Comparison of ENCODE assay signal across 23 mouse cellular contexts in genomic region chr3:52281882-52282281, GRCm38 (mm10).
"Had no signal": no experiment of that assay in that cellular context is flagged by ENCODE, and none has a peak within 500 bp of the region (broad histone marks: within the 10 kb centered on the region; RNA-seq: fewer than 3 reads in every experiment).

No protein-coding gene starts in this region.

- H3K27ac ChIP-seq: gastrocnemius, adult 2 months; hindbrain, embryonic 10.5 days; hindbrain, embryonic 12.5 days; hindbrain, embryonic 14.5 days; layer of hippocampus, adult 2 months; limb, embryonic 13.5 days; limb, embryonic 15.5 days; liver, embryonic 12.5 days; liver, embryonic 14.5 days had no signal

- DNase-seq: forebrain, postnatal 0 days; gastrocnemius, adult 2 months; gastrocnemius, postnatal 10 days; gastrocnemius, postnatal 25 days; heart, postnatal 10 days; heart, postnatal 4 days; kidney, adult 18-20 months; kidney, adult 8-10 months; kidney, postnatal 10 days; kidney, postnatal 25 days; kidney, postnatal 4 days; layer of hippocampus, postnatal 36 days; left cerebral cortex, postnatal 4 days had no signal

- H3K4me2 ChIP-seq: heart, embryonic 11.5 days; hindbrain, embryonic 12.5 days; hindbrain, embryonic 14.5 days; limb, embryonic 13.5 days; limb, embryonic 15.5 days; liver, embryonic 12.5 days had no signal

- H3K4me1 ChIP-seq: limb, embryonic 15.5 days had no signal

- H3K9me3 ChIP-seq: hindbrain, embryonic 10.5 days; hindbrain, embryonic 12.5 days; limb, embryonic 13.5 days; limb, embryonic 15.5 days; liver, embryonic 12.5 days had no signal

- H3K27me3 ChIP-seq: hindbrain, embryonic 12.5 days; limb, embryonic 13.5 days; limb, embryonic 15.5 days; liver, embryonic 12.5 days had no signal

- ATAC-seq: forebrain, postnatal 0 days; hindbrain, embryonic 16.5 days; liver, embryonic 12.5 days had no signal

- H3K9ac ChIP-seq: forebrain, postnatal 0 days; hindbrain, embryonic 12.5 days; hindbrain, embryonic 14.5 days; limb, embryonic 13.5 days; limb, embryonic 15.5 days; liver, embryonic 12.5 days; liver, embryonic 14.5 days had no signal

- H3K36me3 ChIP-seq: hindbrain, embryonic 12.5 days; limb, embryonic 15.5 days had no signal

- H3K4me3 ChIP-seq: gastrocnemius, adult 2 months; hindbrain, embryonic 10.5 days; hindbrain, embryonic 12.5 days; layer of hippocampus, adult 2 months; limb, embryonic 13.5 days; limb, embryonic 15.5 days; liver, embryonic 12.5 days had no signal
